ENCODE assay signal across 24 mouse cellular contexts in the genomic region with DNA sequence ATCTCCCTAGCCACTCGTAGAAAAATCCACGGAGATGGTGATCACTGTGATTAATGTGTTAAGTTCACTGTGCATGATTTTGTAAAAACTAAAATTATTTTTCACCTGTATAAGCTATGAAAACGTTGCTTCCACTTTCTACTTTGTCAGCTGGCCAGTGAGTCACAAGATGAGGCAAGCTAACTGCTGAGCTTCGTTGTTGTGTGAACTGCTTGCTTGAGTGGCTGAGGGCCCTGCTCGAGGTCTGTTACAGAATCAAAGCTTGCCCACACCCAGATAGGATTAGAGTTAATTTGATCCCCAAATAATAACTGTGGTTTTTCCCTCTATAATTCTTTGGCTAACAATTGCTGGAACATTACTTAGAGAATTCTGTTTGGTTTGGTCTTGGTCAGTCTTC. TPM values are rescaled to one million over a fixed set of nuclear protein-coding genes. Genes with fewer than 3 reads are reported as not detected.
"Had no signal": no experiment of that assay in that cellular context is flagged by ENCODE, and none has a peak within 500 bp of the region (broad histone marks: within the 10 kb centered on the region; RNA-seq: fewer than 3 reads in every experiment).

No protein-coding gene starts in this region.

RNA-seq across cellular contexts. Expression of gene Tgtp2, which starts 12.1 kb away (rescaled TPM):
- total RNA-seq: left cerebral cortex, postnatal 10 days; left cerebral cortex, postnatal 4 days; midbrain, postnatal 0 days had no signal
- polyA plus RNA-seq: limb, embryonic 10.5 days; limb, embryonic 11.5 days; limb, embryonic 12.5 days; limb, embryonic 13.5 days; midbrain, embryonic 10.5 days; midbrain, embryonic 11.5 days; midbrain, embryonic 13.5 days; midbrain, embryonic 15.5 days; midbrain, embryonic 16.5 days; neural tube, embryonic 11.5 days; neural tube, embryonic 12.5 days had no signal

RNA-seq across cellular contexts. Expression of gene Tgtp1, which starts 57.9 kb away (rescaled TPM):
- total RNA-seq: left cerebral cortex, postnatal 14 days; left cerebral cortex, postnatal 4 days; midbrain, postnatal 0 days had no signal
- polyA plus RNA-seq: limb, embryonic 10.5 days; limb, embryonic 11.5 days; limb, embryonic 12.5 days; midbrain, embryonic 10.5 days; midbrain, embryonic 12.5 days; midbrain, embryonic 13.5 days; midbrain, embryonic 15.5 days; midbrain, embryonic 16.5 days; neural tube, embryonic 11.5 days; neural tube, embryonic 12.5 days had no signal

RNA-seq across cellular contexts. Expression of gene Gm12185, which starts 59.9 kb away (rescaled TPM):
- total RNA-seq: left cerebral cortex, postnatal 10 days; midbrain, postnatal 0 days had no signal
- polyA plus RNA-seq: limb, embryonic 10.5 days; limb, embryonic 11.5 days; limb, embryonic 12.5 days; limb, embryonic 13.5 days; limb, embryonic 15.5 days; liver, embryonic 11.5 days; liver, embryonic 13.5 days; liver, embryonic 16.5 days; liver, postnatal 0 days; lung, embryonic 14.5 days; lung, embryonic 16.5 days; midbrain, embryonic 10.5 days; midbrain, embryonic 11.5 days; midbrain, embryonic 12.5 days; midbrain, embryonic 13.5 days; midbrain, embryonic 14.5 days; midbrain, embryonic 15.5 days; midbrain, embryonic 16.5 days; midbrain, postnatal 0 days; neural tube, embryonic 11.5 days; neural tube, embryonic 12.5 days had no signal
